Comparison of ENCODE assay signal across 8 mouse cellular contexts in the genomic region with DNA sequence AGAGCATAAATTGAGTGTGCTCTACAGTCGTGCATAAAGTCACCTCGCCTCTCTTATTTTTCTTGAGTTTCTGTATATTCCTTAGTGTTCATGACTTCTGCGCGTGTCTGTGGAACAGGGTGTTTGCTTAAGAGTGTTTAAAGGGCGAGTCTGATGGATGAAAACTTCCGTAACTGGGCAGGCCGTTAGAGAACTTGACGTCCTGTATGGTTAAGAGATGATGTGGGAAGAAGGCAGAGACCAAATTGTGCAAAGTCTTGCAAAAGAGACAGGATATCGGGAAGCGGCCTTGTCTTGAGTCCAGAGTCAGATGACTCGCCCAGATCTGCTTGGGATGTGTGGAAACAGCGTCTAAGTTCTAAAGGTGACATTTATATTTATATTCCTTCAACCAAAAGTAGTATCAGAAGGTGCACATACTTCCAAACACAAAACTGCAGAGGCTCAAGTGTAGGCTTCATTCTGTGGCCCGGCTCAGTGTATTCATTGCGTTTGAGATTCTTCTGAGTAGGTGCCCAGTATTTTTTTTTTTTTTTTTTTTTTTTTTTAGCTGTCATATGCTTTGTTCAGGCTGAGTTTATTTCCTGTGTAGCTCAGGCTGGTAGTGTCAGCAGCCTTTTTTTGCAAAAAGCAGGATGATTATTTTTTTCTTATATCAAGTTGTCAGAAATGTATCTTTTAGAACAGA. TPM values are rescaled to one million over a fixed set of nuclear protein-coding genes. Genes with fewer than 3 reads are reported as not detected.
DNase-seq lines count a peak whose midpoint lies in the region; TF ChIP-seq lines count a peak whose summit lies in the region.

No protein-coding gene starts in this region.

- no peak for TF ChIP-seq CTCF in layer of hippocampus, adult 2 months (conservative IDR thresholded peaks at IDR 0.05)
- no peak for TF ChIP-seq CTCF in heart, adult 2 months (IDR thresholded peaks at IDR 0.05)

- no peak for DNase-seq in layer of hippocampus, adult 2 months (ENCODE audit: low spot score in 2 of 2)
- DNase-seq in layer of hippocampus, postnatal 25 days (ENCODE audit: extremely low spot score in 1 of 2, low spot score in 1 of 2): no peak
- DNase-seq in adrenal gland, postnatal 14 days: peak; percentile 51
- DNase-seq in heart, adult 2 months: peak in 1 of 2 experiments; percentile 39
- DNase-seq in kidney, adult 9 months: peak; percentile 44
- peak; percentile 34 for DNase-seq in lung, postnatal 14 days
- peak; percentile 19 for DNase-seq in thymus, postnatal 0 days (ENCODE audit: low spot score)
- no peak for DNase-seq in layer of hippocampus, postnatal 14 days (ENCODE audit: low spot score in 2 of 2)

- H3K36me3 ChIP-seq in heart, adult 2 months (ENCODE audit: control insufficient read depth, insufficient read depth, low read length): no peaks in the 10 kb centered on the region

- intact Hi-C loops in heart, adult 2 months (cut with DNase I): no loop called here

- H3K4me1 ChIP-seq in heart, adult 2 months (ENCODE audit: control insufficient read depth, insufficient read depth, low read length): peaks cover 2% of the 10 kb centered on the region; the same call in 1 of the 2 replicates

- H3K79me2 ChIP-seq in heart, adult 2 months (replicated peaks; ENCODE audit: control insufficient read depth, insufficient read depth, low read length): peaks cover 4% of the 10 kb centered on the region

- TF ChIP-seq POLR2A in heart, adult 2 months (IDR thresholded peaks at IDR 0.05; ENCODE audit: insufficient read depth, low read depth, low read length): no peak; the same call in 1 of the 2 replicates

- TF ChIP-seq EP300 in heart, adult 2 months (IDR thresholded peaks at IDR 0.05; ENCODE audit: insufficient read depth, low read depth, low read length): no peak

- peak overlapping the region; percentile 93 for H3K4me3 ChIP-seq in layer of hippocampus, adult 2 months
- peak overlapping the region; percentile 86 for H3K4me3 ChIP-seq in heart, adult 2 months

- peak overlapping the region; percentile 76 for H3K9ac ChIP-seq in heart, adult 2 months (ENCODE audit: low read depth, low read length)

- H3K27me3 ChIP-seq in heart, adult 2 months (ENCODE audit: control insufficient read depth, insufficient read depth, low read length): no peaks in the 10 kb centered on the region

- 8% methylated on average over 14 of the region's 14 CpGs for WGBS in heart, adult 2 months

- peak overlapping the region; percentile 92 for H3K27ac ChIP-seq in layer of hippocampus, adult 2 months
- peak overlapping the region; percentile 96 for H3K27ac ChIP-seq in heart, adult 2 months

RNA-seq across cellular contexts. Expression of gene Tmem87b, which starts 1.2 kb away (rescaled TPM):
- total RNA-seq in layer of hippocampus, adult 2 months (2021): 10 to 100 TPM; 34.7 to 36.3 TPM
- total RNA-seq in layer of hippocampus, postnatal 25 days (2021): 10 to 100 TPM; 33.7 to 36.2 TPM
- total RNA-seq in adrenal gland, postnatal 14 days (2021): 35.0 and 40.6 TPM in 2 replicates
- total RNA-seq in heart, adult 2 months (2021): 10 to 100 TPM; 20.8 to 21.6 TPM
- 9.5 and 19.5 TPM in 2 replicates for polyA plus RNA-seq in heart, adult 2 months (2012; rRNA removed)
- 24.3 and 30.6 TPM in 2 replicates for polyA plus RNA-seq in thymus, postnatal 0 days (2015; fragmentation: Nextera tagmentation; extraction: Ambion mirVana)
- total RNA-seq in layer of hippocampus, postnatal 14 days (2021): 10 to 100 TPM; 29.8 to 34.7 TPM

RNA-seq across cellular contexts. Expression of gene Fbln7, which starts 43.7 kb away (rescaled TPM):
- 1 to 10 TPM in 1 of 2 experiments, under 1 TPM in 1; 0.61 to 1.0 TPM for total RNA-seq in layer of hippocampus, adult 2 months (2021)
- total RNA-seq in layer of hippocampus, postnatal 25 days (2021): 1 to 10 TPM in 1 of 2 experiments, under 1 TPM in 1; 0.89 to 1.1 TPM
- 2.9 and 3.8 TPM in 2 replicates for total RNA-seq in adrenal gland, postnatal 14 days (2021)
- under 1 TPM; 0.50 to 0.61 TPM for total RNA-seq in heart, adult 2 months (2021)
- polyA plus RNA-seq in heart, adult 2 months (2012; rRNA removed): 0.61 and 1.3 TPM in 2 replicates
- polyA plus RNA-seq in thymus, postnatal 0 days (2015; fragmentation: Nextera tagmentation; extraction: Ambion mirVana): 1.3 and 1.4 TPM in 2 replicates
- 1 to 10 TPM; 1.9 to 2.3 TPM for total RNA-seq in layer of hippocampus, postnatal 14 days (2021)

Comparison
In these comparisons a context has a peak if more than half of its experiments do, and no peak if none do; other contexts are left out.
1. DNase-seq: peak in adrenal gland, postnatal 14 days (single experiment), kidney, adult 9 months (single experiment), lung, postnatal 14 days (single experiment) and thymus, postnatal 0 days (single experiment); none in layer of hippocampus, adult 2 months (0 of 2), layer of hippocampus, postnatal 25 days (0 of 2) and layer of hippocampus, postnatal 14 days (0 of 2).